Mouse (Mus musculus): Measurements from ENCODE around the gene Ube2ql1.

Ube2ql1 gene

DNA sequence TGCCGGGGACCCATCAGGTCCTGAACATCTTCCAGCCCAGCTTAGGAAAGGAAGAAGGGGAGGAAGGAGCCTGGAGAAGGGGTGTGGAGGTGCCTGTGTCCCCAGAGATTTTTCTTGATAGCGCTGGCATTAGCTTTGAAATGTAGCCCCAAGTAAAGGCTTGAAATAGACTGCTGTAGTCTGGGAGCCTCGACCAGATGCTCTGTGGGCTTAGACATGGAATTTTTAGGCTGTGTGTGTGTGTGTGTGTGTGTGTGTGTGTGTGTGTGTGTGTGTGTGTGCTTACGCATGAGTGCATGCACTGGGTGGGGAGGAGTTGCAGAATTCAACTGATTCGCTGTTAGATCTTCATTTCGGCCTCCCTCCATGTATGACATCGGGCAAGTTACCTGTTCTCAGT lies 31.5 kb downstream of the Ube2ql1 start:
- DNase-seq (ENCODE audit: low spot score), result no peak

- no peak for DNase-seq (ENCODE audit: low spot score)
Measured at GRCm38 (mm10) chr13:69707496-69707895, 32.2 kb downstream of the Ube2ql1 start.

DNA sequence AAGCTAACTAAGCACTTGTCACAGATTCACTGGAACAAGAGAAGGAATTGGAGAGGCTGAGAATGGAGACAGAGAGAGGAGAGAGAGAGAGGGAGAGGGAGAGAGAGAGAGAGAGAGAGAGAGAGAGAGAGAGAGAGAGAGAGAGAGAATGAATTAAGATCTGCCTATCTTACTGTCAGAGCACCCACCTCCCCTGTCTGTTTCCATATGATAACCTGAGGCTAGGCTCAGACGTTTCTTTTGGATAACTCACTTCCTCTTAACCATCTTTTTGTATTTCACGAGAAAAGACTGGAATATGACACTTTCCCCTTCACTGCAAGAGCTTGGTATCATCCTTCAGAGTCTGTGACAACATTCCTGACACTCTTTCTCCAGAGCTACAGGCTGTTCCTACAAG lies 32.8 kb downstream of the Ube2ql1 start:
- DNase-seq (ENCODE audit: low spot score), result no peak

DNA sequence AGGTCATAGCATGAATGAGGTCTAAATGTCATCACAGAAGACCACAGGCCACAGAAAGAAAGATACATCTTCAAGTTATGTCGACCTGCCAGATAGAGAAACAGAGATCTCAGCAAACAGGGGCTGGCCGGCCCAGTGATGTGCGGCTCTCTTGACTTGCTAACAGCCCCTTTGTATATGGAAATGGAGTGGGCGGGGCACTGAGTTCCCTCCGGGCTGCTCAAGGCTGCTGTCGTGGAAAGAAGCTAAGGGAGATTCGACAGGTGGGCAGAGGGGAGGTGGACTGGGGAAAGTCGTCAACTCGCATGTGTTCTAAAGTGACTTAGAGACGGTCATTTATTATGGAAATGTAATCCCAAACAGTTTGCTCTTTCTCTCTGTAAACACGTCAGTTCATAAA lies 36.2 kb downstream of the Ube2ql1 start:
- DNase-seq (ENCODE audit: low spot score), result no peak

GRCm38 (mm10) chr13:69701397-69701796 lies 38.3 kb downstream of the Ube2ql1 start:
- DNase-seq (ENCODE audit: low spot score), result no peak

GRCm38 (mm10) chr13:69700827-69701226 lies 38.9 kb downstream of the Ube2ql1 start:
- DNase-seq (ENCODE audit: low spot score), result no peak

- DNase-seq (ENCODE audit: low spot score), result peak; percentile 28
Measured at GRCm38 (mm10) chr13:69696333-69696991, 43.2 kb downstream of the Ube2ql1 start.

DNA sequence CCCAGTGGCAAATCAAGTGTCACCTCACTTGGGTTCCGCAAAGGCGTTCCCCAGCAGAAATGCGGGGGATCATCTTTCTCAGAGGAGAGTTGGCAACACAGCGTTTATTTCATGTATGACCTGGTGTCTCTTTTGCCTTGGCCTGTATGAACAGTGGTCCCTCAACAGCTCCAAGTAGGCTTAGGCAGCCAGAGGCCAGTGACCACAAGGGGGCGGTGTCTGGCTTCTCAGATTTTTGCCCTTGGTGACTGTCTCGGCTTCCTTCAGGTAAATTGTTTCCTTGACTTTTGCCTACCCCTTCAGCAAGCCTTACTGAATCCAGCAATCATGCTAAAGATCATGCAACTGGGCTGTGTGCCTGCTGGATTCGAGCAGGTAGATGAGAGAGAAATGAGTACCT lies 48.6 kb downstream of the Ube2ql1 start:
- no peak for DNase-seq (ENCODE audit: low spot score)

- DNase-seq (ENCODE audit: low spot score), result no peak
Measured at GRCm38 (mm10) chr13:69687023-69687422, 52.7 kb downstream of the Ube2ql1 start.

DNA sequence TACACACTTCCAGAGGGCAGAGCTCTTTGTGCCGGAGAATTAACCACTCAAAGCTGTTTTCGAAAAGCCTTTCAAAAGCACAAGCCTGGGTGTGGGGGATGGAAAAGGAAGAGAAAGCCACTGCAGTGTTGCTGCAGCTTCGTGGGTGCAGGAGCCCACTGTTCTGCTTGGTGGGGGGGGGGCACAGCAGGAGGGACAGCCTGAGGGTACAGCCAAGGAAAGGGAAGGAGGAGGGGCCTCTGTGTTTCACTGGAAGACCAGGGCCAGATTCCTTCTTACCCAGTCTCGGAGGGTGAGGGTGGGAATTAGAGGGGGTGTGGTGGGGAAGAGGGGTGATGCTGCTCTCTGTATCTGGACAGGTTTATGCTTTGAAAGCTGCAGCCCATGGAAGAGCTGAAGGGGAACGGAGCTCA lies 54.3 kb downstream of the Ube2ql1 start:
- DNase-seq (ENCODE audit: low spot score), result no peak

DNA sequence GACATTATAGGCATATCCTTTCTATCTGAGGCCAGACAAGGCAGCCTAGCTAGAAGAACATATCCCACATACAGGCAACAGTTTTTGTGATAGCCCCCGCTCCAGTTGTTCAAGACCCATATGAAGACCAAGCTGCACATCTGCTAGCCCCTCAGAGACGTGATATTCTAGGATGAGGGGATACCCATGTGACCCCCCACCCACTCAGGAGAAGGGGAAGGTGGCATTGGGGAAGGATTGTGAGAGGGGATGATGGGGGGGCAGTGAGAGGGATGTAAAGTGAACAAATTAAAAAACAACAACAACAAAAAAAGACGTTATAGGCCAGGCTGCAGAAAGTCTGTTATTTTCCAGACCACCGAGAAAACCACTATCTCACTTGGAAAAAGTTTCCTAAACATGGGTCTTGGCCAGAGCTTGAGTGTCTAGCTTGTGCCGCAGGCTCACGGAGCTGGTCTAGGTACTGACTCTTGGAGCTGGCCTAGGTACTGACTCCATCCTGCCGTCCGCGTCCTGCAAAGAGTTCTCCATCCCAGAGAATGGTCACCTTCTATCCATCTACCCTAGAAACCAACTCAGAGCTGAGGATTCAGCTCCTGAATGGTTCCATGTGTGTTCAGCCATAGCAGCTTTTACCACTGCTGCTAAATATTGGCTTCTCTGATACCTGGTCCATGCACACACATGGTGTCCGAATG lies 65.6 kb downstream of the Ube2ql1 start:
- DNase-seq (ENCODE audit: low spot score), result no peak

DNA sequence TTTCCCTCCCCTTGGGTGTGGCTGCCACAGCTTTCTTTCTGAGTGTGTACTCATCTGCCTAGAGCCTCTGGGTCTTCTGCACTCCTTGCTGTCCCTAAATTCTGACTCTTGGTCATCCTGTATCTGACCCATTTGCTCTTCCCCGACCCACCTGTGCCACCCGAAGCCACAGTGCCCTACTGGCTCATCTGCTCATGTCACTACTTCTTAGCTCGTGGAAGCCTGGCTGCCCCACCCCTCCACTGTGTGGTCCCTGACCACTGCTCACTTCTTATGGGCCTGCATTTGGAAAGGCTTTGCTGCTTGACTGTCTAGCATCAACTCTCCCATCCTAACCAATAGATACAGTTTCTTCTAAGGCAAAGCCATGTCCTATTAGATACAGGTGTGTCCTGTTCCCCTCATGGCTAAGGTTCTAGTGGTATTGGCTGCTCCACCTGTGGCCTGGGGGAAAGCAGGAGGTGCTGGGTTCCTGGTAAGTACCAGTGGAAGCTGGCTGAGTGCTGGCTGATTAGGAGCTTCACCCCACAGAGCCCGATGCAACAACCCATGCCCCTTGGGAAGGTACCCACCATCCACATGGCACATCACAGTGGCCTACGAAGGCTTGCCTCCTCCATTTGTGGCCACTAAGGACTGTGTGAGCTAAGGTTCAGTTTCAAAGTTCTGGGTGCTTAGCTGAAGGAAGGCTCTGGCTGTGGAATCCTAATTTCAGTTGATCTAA lies 66.3 kb downstream of the Ube2ql1 start:
- no peak for DNase-seq (ENCODE audit: low spot score)

- DNase-seq (ENCODE audit: low spot score), result no peak
Measured at GRCm38 (mm10) chr13:69672565-69672964, 67.1 kb downstream of the Ube2ql1 start.

DNA sequence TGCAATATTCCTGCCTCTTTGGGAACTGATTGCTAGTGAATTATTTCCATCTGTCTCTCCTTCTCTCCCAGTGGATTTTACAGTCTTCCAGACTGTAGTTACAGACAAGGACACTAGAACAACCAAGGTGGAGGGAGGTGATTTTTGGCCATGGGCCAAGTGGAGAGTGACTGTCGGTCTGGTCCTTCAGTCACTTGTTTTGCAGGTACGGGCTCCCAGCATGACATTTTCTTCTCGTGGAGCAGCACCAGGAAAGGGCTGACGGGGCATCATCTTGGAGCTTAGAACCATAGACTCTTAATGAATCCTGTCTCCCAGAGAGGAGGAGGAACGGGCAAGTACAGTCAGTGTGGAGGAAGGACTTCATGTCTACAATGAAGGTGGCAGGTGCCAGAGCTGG lies 67.6 kb downstream of the Ube2ql1 start:
- no peak for DNase-seq (ENCODE audit: low spot score)

GRCm38 (mm10) chr13:69654508-69654907 lies 85.2 kb downstream of the Ube2ql1 start:
- no peak for DNase-seq (ENCODE audit: low spot score)

All from ovary, adult 18-20 months (tissue).